Mouse (Mus musculus): Measurements from ENCODE around the gene Fmnl2.

DNA sequence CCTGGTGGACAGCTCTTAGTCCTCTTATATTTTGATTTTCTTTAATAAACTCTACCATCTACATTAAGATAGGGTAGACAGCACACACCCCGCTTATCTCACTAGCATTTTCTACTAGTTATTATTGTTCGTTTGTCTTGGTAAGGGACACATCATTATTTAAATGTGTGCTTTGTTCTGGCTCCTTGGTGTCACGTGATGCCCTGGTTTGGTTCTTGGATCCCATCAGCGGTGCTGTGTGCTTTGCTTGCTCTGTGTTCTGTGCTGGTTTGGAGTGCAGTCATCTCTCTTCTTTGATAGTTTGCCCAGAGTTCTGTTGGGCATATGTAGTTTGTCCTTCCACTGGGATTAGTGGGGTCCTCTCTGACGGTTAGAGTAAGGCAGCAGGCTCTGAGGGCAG, 57.9 kb downstream of the Fmnl2 start:
- TF ChIP-seq CTCF (IDR thresholded peaks at IDR 0.05; ENCODE audit: low read depth): no peak
- TF ChIP-seq EP300 (optimal IDR thresholded peaks at IDR 0.05): no peak
